Mouse (Mus musculus) CD8-positive naive resting alpha-beta T cell, adult 2 months (primary cell): ENCODE measurements around the gene Ppp3r1.

ENCODE experiments used
- DNase-seq, 2 experiments: peaks; one replicate each; pipeline ENCODE4 v3.0.0; 2022; ENCODE audit warnings: low read depth in 2 of 2, low spot score in 2 of 2

Gene Ppp3r1

GRCm38 (mm10) chr11:17158858-17159737 is at the start of gene Ppp3r1:
Gene Ppp3r1, plus strand, starts transcription at chr11:17159263.
- DNase-seq, result peak; percentile 92 to 93

GRCm38 (mm10) chr11:17112419-17113090 is 46.5 kb upstream of the Ppp3r1 start:
- no peak for DNase-seq

- no peak for DNase-seq
These were observed 32.6 kb upstream of the Ppp3r1 start for GRCm38 (mm10) chr11:17126418-17126817.

- no peak for DNase-seq
These were observed 23.4 kb upstream of the Ppp3r1 start for GRCm38 (mm10) chr11:17135638-17136037.

GRCm38 (mm10) chr11:17138306-17139033 is 20.6 kb upstream of the Ppp3r1 start:
- DNase-seq, result no peak

GRCm38 (mm10) chr11:17159738-17160241 is 727 bp downstream of the Ppp3r1 start:
- DNase-seq, result peak; percentile 24 to 46

GRCm38 (mm10) chr11:17160242-17160641 is 1.2 kb downstream of the Ppp3r1 start:
- peak; percentile 48 to 63 for DNase-seq

- no peak for DNase-seq
These were observed 4.9 kb downstream of the Ppp3r1 start for GRCm38 (mm10) chr11:17163956-17164355.

- DNase-seq, result no peak
These were observed 7.6 kb downstream of the Ppp3r1 start for GRCm38 (mm10) chr11:17166627-17167026.

GRCm38 (mm10) chr11:17169262-17169661 is 10.2 kb downstream of the Ppp3r1 start:
- DNase-seq, result no peak

- no peak for DNase-seq
These were observed 12.1 kb downstream of the Ppp3r1 start for GRCm38 (mm10) chr11:17170938-17171729.

GRCm38 (mm10) chr11:17172300-17172699 is 13.2 kb downstream of the Ppp3r1 start:
- no peak for DNase-seq

- no peak for DNase-seq
These were observed 17.6 kb downstream of the Ppp3r1 start for GRCm38 (mm10) chr11:17176638-17177037.

- DNase-seq, result no peak
These were observed 21.7 kb downstream of the Ppp3r1 start for GRCm38 (mm10) chr11:17180753-17181152.

GRCm38 (mm10) chr11:17181807-17182206 is 22.7 kb downstream of the Ppp3r1 start, which contains the start of gene Wdr92:
Gene Wdr92, plus strand, starts transcription at chr11:17182107.
- DNase-seq, result no peak

GRCm38 (mm10) chr11:17183165-17183564 is 24.1 kb downstream of the Ppp3r1 start:
- DNase-seq, result no peak

GRCm38 (mm10) chr11:17187649-17188048 is 28.6 kb downstream of the Ppp3r1 start:
- no peak for DNase-seq

GRCm38 (mm10) chr11:17188786-17189185 is 29.7 kb downstream of the Ppp3r1 start:
- DNase-seq, result no peak

- DNase-seq, result peak; percentile 44
These were observed 33.2 kb downstream of the Ppp3r1 start for GRCm38 (mm10) chr11:17192151-17192844.

- DNase-seq, result no peak
These were observed 40.1 kb downstream of the Ppp3r1 start for GRCm38 (mm10) chr11:17199170-17199569.
